Mouse (Mus musculus) small intestine, adult 2 months (tissue): ENCODE results near the gene Bnipl.

ENCODE experiments used
- CTCF ChIP-seq: fragments of 200-500 bp; IDR thresholded peaks from 2 replicates; pipeline ENCODE4 v1.5.1; 2012; ENCODE audit warnings: low read depth, mild to moderate bottlenecking, control low read depth, inconsistent platforms, low read length, moderate library complexity, mixed read lengths; ENCODE audit not compliant: insufficient replicate concordance, insufficient read length; ENCODE audit errors: extremely low read depth
- POLR2A ChIP-seq: fragments of 200-500 bp; IDR thresholded peaks from 2 replicates; pipeline ENCODE4 v1.6.1; 2012; ENCODE audit warnings: low read depth, mild to moderate bottlenecking, control low read depth, inconsistent platforms, low read length, moderate library complexity

DNA sequence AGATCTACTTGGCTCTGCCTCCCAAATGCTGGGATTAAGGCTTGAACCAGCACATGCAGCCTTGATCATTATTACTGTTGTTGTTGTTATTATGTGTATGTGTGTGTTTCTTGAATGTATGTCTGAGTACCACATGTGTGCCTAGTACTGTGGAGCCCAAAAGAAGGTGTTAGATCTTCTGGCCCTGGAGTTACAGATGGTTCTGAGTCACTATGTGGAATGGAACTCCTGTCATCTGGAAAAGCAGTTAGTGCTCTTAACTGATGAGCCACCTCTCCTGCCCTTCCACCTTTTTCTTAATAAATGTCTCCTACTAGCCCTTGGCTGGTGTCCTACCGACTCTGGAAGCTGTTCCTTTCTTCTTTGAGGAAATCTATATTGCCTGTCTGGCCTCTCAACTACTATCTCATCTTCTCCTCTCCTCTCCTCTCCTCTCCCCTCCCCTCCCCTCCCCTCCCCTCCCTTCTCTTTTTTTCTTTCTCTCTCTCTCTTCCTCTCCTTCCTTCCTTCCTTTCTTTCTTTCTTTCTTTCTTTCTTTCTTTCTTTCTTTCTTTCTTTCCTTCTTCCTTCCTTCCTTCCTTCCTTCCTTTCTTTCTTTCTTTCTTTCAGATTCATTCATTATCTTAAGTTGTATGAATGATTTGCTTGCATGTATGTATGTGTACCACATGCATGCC lies 3.2 kb downstream of the Bnipl start:
- TF ChIP-seq CTCF (no peak), POLR2A (no peak)
